Mouse (Mus musculus) hindlimb bud, embryonic 11.5 days (tissue): ENCODE results near the gene Dupd1.
"Not testable (repeated sequence)": the region's sequence is repeated elsewhere in the genome, so short reads cannot be mapped to it uniquely, and the experiment has no call there.

ENCODE experiments used
- DNase-seq: peaks from one replicate; pipeline ENCODE4 v3.0.0-alpha.2; 2012; ENCODE audit warnings: low read depth, low spot score; ENCODE audit errors: extremely low spot score

The Dupd1 gene

DNA sequence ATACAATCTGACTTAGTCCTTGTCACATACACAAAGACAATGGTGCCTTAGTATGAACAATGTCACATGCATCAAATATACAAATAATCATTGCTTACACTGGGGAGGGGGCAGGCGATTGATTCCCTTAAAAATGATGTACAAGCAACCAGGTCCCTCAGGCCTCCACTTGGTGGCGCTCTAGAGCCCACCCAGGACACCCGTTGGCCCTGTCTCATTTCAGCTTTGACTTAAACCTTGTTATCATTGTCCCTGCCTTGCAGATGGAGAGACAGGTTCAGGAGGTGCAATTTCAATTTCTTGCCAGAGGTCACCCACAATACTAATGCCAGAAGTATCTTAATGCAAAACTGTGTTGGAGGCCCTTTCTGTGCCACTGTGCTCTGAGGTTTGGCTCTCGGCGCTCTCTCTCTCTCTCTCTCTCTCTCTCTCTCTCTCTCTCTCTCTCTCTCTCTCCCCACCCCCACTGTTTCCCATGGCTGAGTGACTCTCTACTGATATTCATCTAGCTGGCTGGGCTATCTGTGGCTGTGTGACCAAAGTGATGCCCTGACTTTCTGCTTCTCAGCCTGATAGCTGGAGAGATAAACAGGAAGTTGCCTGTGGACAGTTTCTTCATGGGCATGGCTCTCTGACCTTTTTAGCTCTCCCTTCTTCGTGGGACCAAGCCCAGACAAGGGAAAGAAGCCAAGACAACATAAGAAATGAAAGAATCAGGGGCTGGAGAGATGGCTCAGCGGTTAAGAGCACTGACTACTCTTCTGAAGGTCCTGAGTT, 35.7 kb downstream of the Dupd1 start:
- no peak for DNase-seq

DNA sequence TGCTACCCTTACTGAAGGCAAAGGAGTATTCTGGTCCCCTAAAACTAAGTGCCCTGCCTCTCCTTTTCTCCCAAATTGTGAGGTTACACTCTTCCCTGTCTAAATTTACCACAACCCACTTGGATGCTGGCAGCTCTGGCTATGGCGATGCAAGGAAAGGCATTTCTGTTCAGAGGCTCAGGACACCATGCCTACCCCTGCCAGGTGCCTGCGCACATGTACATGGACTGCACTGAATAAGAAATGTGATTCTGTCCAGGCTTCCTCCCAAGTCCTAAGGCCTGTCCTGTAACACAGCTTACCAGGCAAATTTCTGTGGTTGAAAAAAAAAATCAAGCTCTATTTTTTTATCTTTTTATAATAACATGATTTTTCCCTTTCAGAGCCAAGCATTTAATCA, 38.2 kb downstream of the Dupd1 start:
- DNase-seq, result no peak

DNA sequence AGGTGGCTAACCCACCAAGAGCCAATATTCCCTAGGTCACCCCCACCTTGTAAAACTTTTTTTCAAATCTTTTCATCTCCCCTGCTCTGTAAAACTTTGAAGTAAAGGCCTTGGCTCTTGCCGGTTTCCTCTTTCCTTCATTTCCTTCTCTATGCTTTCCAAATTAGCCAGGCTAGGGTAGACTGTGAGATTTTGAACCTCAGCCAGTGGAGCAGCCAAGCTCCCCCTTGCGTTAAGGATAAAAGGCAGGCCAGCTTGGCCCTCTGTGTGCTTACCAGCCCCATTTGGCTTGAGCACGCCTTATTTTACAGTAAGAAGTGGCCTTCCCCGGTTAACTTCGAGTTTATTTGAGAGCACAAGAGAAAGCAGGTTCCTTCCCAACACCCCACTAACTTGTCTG, 39.9 kb downstream of the Dupd1 start:
- DNase-seq, result no peak

DNA sequence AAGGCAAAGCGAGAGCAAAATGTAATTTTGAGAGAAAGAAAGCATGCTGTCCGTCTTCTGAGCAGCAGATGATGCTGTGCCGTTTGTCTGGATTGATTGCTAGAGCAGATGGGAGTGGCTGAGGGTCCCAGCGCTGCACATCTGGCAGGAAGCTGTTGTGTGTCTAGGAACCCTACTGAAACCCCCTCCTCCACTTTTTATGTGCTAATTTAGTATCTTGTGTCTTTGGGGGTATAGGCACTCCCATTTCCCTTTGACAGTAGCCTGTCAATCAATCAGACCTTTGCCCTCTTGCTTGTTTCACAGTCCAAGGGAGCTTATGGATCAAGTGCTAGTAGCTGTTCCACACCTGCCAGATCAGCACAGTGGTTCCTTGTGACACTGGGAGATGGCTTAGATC, 41.3 kb downstream of the Dupd1 start:
- DNase-seq, result no peak

DNA sequence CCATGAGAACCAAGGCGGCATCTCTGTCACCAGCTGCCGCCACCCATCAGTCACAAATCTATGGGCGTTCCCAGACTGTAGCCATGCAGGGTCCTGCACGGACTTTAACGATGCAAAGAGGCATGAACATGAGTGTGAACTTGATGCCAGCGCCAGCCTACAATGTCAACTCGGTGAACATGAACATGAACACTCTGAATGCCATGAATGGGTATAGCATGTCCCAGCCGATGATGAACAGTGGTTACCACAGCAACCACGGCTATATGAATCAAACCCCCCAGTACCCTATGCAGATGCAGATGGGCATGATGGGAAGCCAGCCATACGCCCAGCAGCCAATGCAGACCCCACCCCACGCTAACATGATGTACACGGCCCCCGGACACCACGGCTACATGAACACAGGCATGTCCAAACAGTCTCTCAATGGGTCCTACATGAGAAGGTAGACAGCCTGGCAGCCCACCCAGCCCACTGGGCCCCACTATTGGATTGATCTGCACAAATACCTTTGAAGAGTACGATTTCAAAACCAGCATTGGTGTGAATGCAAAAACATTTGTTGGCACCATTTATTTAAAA, 43.9 kb downstream of the Dupd1 start:
- DNase-seq, result not testable (repeated sequence)

DNA sequence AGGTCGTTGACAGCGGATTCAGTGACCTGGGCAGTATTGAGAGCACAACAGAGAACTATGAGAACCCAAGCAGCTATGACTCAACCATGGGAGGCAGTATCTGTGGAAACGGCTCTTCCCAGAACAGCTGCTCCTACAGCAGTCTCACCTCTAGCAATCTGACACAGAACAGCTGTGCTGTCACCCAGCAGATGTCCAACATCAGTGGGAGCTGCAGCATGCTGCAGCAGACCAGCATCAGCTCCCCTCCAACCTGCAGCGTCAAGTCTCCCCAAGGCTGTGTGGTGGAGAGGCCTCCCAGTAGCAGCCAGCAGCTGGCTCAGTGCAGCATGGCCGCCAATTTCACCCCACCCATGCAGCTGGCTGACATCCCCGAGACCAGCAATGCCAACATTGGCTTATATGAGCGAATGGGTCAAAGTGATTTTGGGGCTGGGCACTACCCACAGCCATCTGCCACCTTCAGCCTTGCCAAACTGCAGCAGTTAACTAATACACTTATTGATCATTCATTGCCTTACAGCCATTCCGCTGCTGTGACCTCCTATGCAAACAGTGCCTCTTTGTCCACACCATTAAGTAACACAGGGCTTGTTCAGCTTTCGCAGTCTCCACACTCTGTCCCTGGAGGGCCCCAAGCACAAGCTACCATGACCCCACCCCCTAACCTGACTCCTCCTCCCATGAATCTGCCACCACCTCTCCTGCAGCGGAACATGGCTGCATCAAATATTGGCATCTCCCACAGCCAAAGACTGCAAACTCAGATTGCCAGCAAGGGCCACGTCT, 44.5 kb downstream of the Dupd1 start:
- DNase-seq, result no peak

DNA sequence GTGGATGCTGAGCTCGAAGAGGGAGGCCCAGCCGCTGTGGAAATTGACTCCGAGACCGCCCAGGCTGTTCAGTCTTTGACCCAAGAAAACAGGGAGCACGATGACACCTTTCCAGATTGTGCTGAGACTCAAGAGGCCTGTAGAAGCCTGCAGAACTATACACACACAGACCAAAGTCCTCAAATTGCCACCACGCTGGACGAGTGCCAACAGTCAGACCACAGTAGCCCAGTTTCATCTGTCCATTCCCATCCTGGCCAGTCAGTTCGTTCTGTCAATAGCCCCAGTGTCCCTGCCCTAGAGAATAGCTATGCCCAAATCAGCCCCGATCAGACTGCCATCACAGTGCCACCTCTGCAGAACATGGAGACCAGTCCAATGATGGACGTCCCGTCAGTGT, 45.2 kb downstream of the Dupd1 start:
- DNase-seq, result no peak

DNA sequence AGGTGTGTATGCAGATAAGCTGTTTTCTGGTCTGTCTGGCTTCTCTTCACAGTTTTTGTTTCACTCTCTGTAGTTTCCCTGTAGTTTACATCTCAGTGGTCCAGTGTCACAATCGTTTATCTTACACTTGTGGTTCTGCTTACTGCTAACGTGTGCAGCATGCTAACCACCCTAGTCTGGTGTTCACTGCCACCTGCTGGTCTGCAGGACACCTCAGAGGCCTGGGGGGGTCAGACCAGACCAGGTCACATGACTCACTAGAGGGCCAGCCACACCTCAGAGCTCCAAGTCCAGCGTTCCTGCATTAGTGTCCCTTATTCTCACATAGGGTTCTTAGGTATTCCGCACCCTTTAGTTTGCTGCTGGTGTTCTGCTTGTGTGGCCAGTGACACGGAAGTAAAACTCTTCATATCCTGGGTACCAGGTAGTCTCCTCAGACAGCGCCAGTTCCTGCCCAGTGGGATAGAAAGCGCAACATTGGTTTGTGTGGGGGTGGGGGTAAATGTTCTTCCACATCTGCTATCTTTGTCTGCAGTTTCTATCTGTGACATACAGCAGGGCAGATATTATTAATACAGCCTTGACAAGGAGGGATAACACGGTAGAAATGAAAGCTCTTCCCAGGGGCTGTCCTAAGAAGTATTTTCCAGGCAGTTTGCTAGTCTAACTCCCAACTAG, 51.8 kb downstream of the Dupd1 start:
- no peak for DNase-seq

DNA sequence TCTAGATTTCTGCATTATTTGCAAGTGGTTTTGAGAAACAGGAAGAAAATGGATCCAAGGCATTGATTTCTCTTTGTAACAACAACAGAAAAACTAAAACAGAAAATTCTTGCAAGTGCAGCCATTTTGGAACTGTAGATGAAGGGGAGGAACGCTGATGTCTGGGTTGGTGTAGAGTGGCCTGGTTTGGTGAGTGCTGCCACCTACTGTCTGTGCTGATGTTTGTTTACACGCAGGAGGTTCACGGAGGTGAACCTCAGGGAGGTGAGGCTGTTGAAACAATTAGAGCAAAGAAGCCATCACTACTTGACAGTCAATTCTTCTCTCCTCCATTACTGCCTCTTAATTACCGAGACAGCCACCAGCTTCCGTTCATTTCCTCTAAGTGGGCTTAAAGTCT, 54.7 kb downstream of the Dupd1 start:
- DNase-seq, result no peak

DNA sequence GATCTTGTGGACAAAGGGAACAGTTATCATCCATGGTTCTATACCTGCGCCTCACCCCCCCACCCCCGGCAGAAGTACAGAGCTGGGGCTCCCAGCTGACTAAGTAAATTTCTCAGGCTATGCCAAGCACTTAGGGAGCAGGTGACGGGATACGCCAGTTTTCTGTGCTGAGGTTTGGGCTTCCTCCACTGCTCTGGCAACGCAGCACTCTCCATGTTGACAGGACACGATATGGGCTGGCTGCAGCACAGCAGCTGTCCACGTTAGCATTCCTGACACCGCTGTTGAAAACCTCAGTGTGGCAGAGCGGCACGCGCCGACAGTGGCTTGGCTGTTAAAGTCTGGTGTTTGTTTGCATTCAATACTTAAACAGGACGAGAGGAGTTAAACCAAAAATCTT, 55.2 kb downstream of the Dupd1 start:
- DNase-seq, result no peak

DNA sequence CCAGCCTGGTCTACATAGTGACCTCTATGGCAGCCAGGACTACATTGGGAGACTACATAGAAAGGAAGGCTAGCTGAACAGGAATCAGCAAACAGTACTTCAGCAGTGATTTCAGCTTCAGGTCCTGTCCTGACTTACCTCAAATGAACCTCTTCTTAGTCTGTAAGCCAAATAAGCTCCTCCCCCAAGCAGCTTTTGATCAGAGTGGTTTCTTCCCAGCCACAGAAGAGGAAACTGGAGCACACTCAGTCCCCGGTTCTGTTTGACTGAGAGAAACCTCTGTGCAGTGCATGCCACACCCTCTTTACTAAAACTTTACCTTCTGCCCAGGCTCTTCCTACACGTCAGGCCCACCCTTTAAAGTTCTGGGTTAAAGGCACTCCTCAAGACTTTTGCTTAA, 60.6 kb downstream of the Dupd1 start:
- DNase-seq, result no peak

DNA sequence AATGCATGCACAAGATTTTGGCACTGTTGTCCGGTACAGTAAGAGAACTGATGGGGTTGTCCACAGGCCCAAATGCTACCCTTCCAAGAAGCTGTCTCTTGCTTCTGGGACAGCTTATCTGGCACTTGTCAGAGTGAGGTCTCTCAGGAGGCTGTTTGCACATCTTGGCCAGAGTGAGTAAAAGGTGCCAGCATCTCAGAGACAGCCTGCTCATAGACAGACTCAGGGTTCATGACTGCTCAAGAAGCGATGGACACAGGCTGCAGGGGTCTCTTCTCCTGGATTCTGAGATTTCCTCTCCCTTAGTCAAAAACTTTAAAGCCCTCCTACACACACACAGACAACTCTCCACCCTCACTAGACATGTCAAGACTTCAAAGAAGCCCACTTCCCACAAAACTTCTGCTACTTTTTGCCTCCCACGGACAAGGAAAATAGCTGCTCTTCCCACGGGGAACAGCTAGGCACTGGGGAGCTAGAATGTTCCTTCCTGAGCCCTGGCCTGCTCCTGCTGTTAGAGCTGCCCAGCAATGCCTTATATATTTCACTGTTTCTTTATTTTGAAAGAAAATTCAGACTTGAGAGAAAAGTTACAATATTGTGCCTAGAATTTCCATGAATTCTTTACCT, 73.5 kb downstream of the Dupd1 start:
- DNase-seq, result no peak

DNA sequence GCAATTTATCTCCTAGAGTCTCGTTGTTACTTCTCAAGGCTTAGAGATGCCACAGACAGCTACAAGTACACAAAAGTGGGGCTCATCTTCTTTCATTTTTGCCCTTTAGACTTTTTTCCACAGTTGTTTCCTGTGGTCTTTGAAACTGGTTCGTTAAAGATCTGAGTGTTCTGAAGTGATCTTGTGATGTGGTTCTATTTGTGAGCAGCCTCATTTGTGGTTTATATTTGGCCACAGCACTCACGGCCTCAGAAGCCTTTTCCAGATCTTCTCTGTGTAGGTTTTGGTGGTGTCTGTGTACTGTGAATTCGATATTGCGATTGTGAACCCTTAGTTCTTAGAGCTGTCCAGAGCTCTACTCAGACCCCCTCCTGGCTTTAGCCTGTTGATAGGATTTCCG, 77.8 kb downstream of the Dupd1 start:
- no peak for DNase-seq

DNA sequence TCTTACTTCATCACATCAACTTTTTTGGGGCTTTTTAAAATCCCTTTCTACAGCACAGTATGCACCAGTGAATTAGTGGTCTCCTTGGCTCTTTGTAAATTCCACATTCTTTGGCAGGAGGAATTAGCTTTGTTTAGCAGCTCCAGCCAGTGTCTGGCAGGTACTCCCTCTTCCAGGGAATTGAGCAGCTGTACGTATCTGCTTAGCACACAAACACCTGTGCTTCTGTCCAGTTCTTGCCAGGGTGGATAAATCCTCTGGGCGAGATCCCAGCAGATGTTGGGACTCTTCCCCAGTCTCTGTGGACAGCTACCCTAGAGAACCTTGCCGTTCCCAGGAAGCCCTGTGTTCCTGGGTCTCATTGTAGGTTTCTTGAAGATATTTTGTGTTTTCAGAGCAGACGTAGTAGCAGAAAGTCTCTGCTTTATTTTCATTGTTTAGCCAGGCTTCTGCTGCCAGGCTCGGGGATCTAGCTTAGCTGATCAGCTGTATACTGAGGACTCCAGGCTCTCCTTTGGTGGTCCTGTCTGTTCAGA, 82.6 kb downstream of the Dupd1 start:
- no peak for DNase-seq
